Mouse (Mus musculus) liver, embryonic 12.5 days (tissue): Measurements from ENCODE around the gene Pon1. TPM values are rescaled to one million over a fixed set of nuclear protein-coding genes. Genes with fewer than 3 reads are reported as not detected.
A peak's percentile ranks its signal among the peaks of the same experiment; 100 is the strongest.

Experiments used
- ATAC-seq: fragments of 200-750 bp; cut with Nextera tagmentation; 2 replicates; pipeline ENCODE4 v1.8.0; 2017; ENCODE audit warnings: moderate number of reproducible peaks, mild to moderate bottlenecking, moderate library complexity
- H3K27ac ChIP-seq: fragments of 300-500 bp; sonication (generic); 2 replicates; pipeline ENCODE4 v1.5.1; 2016; ENCODE audit warnings: mild to moderate bottlenecking
- H3K27me3 ChIP-seq: fragments of 300-500 bp; sonication (generic); replicated peaks from 2 replicates; pipeline ENCODE4 v1.6.1; 2016; ENCODE audit warnings: mild to moderate bottlenecking, moderate library complexity
- H3K36me3 ChIP-seq: fragments of 300-500 bp; sonication (generic); 2 replicates; pipeline ENCODE4 v1.6.1; 2016; ENCODE audit warnings: mild to moderate bottlenecking, moderate library complexity
- H3K4me1 ChIP-seq: fragments of 300-500 bp; sonication (generic); 2 replicates; pipeline ENCODE4 v1.6.1; 2016
- H3K4me2 ChIP-seq: fragments of 300-500 bp; sonication (generic); 2 replicates; pipeline ENCODE4 v1.6.1; 2016; ENCODE audit warnings: mild to moderate bottlenecking, moderate library complexity
- H3K4me3 ChIP-seq: fragments of 300-500 bp; sonication (generic); 2 replicates; pipeline ENCODE4 v1.5.1; 2016; ENCODE audit warnings: mild to moderate bottlenecking, moderate library complexity
- H3K9ac ChIP-seq: fragments of 300-500 bp; sonication (generic); 2 replicates; pipeline ENCODE4 v1.6.1; 2016; ENCODE audit warnings: mild to moderate bottlenecking, moderate library complexity
- H3K9me3 ChIP-seq: fragments of 300-500 bp; sonication (generic); replicated peaks from 2 replicates; pipeline ENCODE4 v1.6.1; 2016; ENCODE audit warnings: mild to moderate bottlenecking, moderate library complexity
- WGBS: fragments of 180-500 bp; shearing (Covaris S2); methylation state at CpG from one replicate; pipeline ENCODE4 v1.1.7; 2016; ENCODE audit not compliant: insufficient replicate concordance; 5-methylcytosine and 5-hydroxymethylcytosine counted together
- polyA plus RNA-seq: library from polyadenylated mRNA; unstranded; fragments of >200 nt; fragmentation: Nextera tagmentation; extraction: Ambion mirVana; gene quantifications from 2 replicates; pipeline ENCODE4 v1.2.1, GENCODE M21; 2016

Pon1 gene
- polyA plus RNA-seq, 1 experiment from 2014 or later, result 0.66 TPM

GRCm38 (mm10) chr6:5174179-5174812 lies 19.4 kb downstream of the Pon1 start:
- H3K9me3 ChIP-seq, result no peaks in the 10 kb centered on the region
- WGBS, result 65% methylated on average over 10 of the region's 10 CpGs
- H3K4me1 ChIP-seq, result peaks cover 5% of the 10 kb centered on the region; the same call in 1 of the 2 replicates
- no peak overlapping the region for H3K27ac ChIP-seq
- no peaks in the 10 kb centered on the region for H3K36me3 ChIP-seq
- no peak overlapping the region for H3K9ac ChIP-seq
- no peak for ATAC-seq
- no peaks in the 10 kb centered on the region for H3K27me3 ChIP-seq
- H3K4me3 ChIP-seq, result no peak overlapping the region
- H3K4me2 ChIP-seq, result no peak overlapping the region

- H3K27ac ChIP-seq, result no peak overlapping the region
- ATAC-seq, result no peak
- H3K9me3 ChIP-seq, result no peaks in the 10 kb centered on the region
- H3K36me3 ChIP-seq, result no peaks in the 10 kb centered on the region
- no peak overlapping the region for H3K9ac ChIP-seq
- H3K4me1 ChIP-seq, result peaks cover 8% of the 10 kb centered on the region
- H3K27me3 ChIP-seq, result no peaks in the 10 kb centered on the region
- H3K4me2 ChIP-seq, result no peak overlapping the region
- no peak overlapping the region for H3K4me3 ChIP-seq
- WGBS, result 74% methylated on average over 9 of the region's 9 CpGs
Measured at GRCm38 (mm10) chr6:5172571-5172970, 21.2 kb downstream of the Pon1 start.

GRCm38 (mm10) chr6:5171418-5171817 lies 22.3 kb downstream of the Pon1 start:
- peaks cover 18% of the 10 kb centered on the region for H3K4me1 ChIP-seq
- H3K27ac ChIP-seq, result peak overlapping the region; percentile 53; the same call in 1 of the 2 replicates
- no peak overlapping the region for H3K4me3 ChIP-seq
- no peaks in the 10 kb centered on the region for H3K36me3 ChIP-seq
- H3K9ac ChIP-seq, result no peak overlapping the region
- no peak overlapping the region for H3K4me2 ChIP-seq
- ATAC-seq, result peak; percentile 68
- 66% methylated on average over 4 of the region's 4 CpGs for WGBS
- no peaks in the 10 kb centered on the region for H3K27me3 ChIP-seq
- no peaks in the 10 kb centered on the region for H3K9me3 ChIP-seq

- no peaks in the 10 kb centered on the region for H3K9me3 ChIP-seq
- H3K4me1 ChIP-seq, result peaks cover 46% of the 10 kb centered on the region
- 75% methylated on average over 9 of the region's 9 CpGs for WGBS
- H3K27ac ChIP-seq, result no peak overlapping the region
- no peaks in the 10 kb centered on the region for H3K27me3 ChIP-seq
- no peaks in the 10 kb centered on the region for H3K36me3 ChIP-seq
- no peak for ATAC-seq
- no peak overlapping the region for H3K9ac ChIP-seq
- no peak overlapping the region for H3K4me3 ChIP-seq
- no peak overlapping the region for H3K4me2 ChIP-seq
Measured at GRCm38 (mm10) chr6:5168158-5168557, 25.6 kb downstream of the Pon1 start.

GRCm38 (mm10) chr6:5167051-5167677 lies 26.6 kb downstream of the Pon1 start:
- no peak for ATAC-seq
- no peaks in the 10 kb centered on the region for H3K9me3 ChIP-seq
- H3K36me3 ChIP-seq, result no peaks in the 10 kb centered on the region
- peak overlapping the region; percentile 18; the same call in 1 of the 2 replicates for H3K9ac ChIP-seq
- H3K27ac ChIP-seq, result no peak overlapping the region
- H3K27me3 ChIP-seq, result no peaks in the 10 kb centered on the region
- H3K4me3 ChIP-seq, result peak overlapping the region; percentile 32
- H3K4me2 ChIP-seq, result peak overlapping the region; percentile 62
- H3K4me1 ChIP-seq, result peaks cover 46% of the 10 kb centered on the region
- 14% methylated on average over 14 of the region's 14 CpGs for WGBS

GRCm38 (mm10) chr6:5164855-5165254 lies 28.9 kb downstream of the Pon1 start:
- WGBS, result 43% methylated on average over 9 of the region's 9 CpGs
- H3K9ac ChIP-seq, result no peak overlapping the region
- no peak for ATAC-seq
- peaks cover 3% of the 10 kb centered on the region; the same call in 1 of the 2 replicates for H3K36me3 ChIP-seq
- H3K27ac ChIP-seq, result no peak overlapping the region
- H3K9me3 ChIP-seq, result no peaks in the 10 kb centered on the region
- H3K27me3 ChIP-seq, result no peaks in the 10 kb centered on the region
- H3K4me1 ChIP-seq, result peaks cover 46% of the 10 kb centered on the region
- H3K4me2 ChIP-seq, result peak overlapping the region; percentile 23; the same call in 1 of the 2 replicates
- no peak overlapping the region for H3K4me3 ChIP-seq

GRCm38 (mm10) chr6:5163507-5164144 lies 30.1 kb downstream of the Pon1 start:
- H3K4me1 ChIP-seq, result peaks cover 58% of the 10 kb centered on the region
- peaks cover 8% of the 10 kb centered on the region; the same call in 1 of the 2 replicates for H3K36me3 ChIP-seq
- H3K4me2 ChIP-seq, result no peak overlapping the region
- no peak overlapping the region for H3K9ac ChIP-seq
- no peaks in the 10 kb centered on the region for H3K9me3 ChIP-seq
- H3K27ac ChIP-seq, result peak overlapping the region; percentile 47; the same call in 1 of the 2 replicates
- H3K27me3 ChIP-seq, result no peaks in the 10 kb centered on the region
- no peak overlapping the region for H3K4me3 ChIP-seq
- ATAC-seq, result peak; percentile 66; the same call in 1 of the 2 replicates
- 84% methylated on average over 14 of the region's 14 CpGs for WGBS

GRCm38 (mm10) chr6:5162052-5162451 lies 31.7 kb downstream of the Pon1 start:
- H3K9me3 ChIP-seq, result no peaks in the 10 kb centered on the region
- 72% methylated on average over 6 of the region's 6 CpGs for WGBS
- H3K4me2 ChIP-seq, result no peak overlapping the region
- H3K4me1 ChIP-seq, result peaks cover 64% of the 10 kb centered on the region
- no peak overlapping the region for H3K4me3 ChIP-seq
- ATAC-seq, result no peak
- H3K9ac ChIP-seq, result no peak overlapping the region
- no peaks in the 10 kb centered on the region for H3K27me3 ChIP-seq
- H3K27ac ChIP-seq, result 0 out of 2 replicates have a peak overlapping the region, but pooled peaks have one; percentile 28
- H3K36me3 ChIP-seq, result peaks cover 8% of the 10 kb centered on the region; the same call in 1 of the 2 replicates

- Histone ChIP-seq H3K9me3 (no peaks in the 10 kb centered on the region), H3K4me3 (no peak overlapping the region), H3K36me3 (peaks cover 8% of the 10 kb centered on the region; the same call in 1 of the 2 replicates), H3K4me1 (peaks cover 69% of the 10 kb centered on the region), H3K9ac (no peak overlapping the region), H3K4me2 (peak overlapping the region; percentile 27; the same call in 1 of the 2 replicates), H3K27me3 (no peaks in the 10 kb centered on the region), H3K27ac (peak overlapping the region; percentile 59)
- WGBS, result 34% methylated on average over 7 of the region's 7 CpGs
- ATAC-seq, result no peak
Measured at GRCm38 (mm10) chr6:5159385-5159791, 34.4 kb downstream of the Pon1 start.

GRCm38 (mm10) chr6:5156541-5157425 lies 37.0 kb downstream of the Pon1 start:
- Histone ChIP-seq H3K4me1 (peaks cover 83% of the 10 kb centered on the region), H3K9ac (peak overlapping the region; percentile 66), H3K27ac (peak overlapping the region; percentile 97), H3K4me3 (0 out of 2 replicates have a peak overlapping the region, but pooled peaks have one; percentile 10), H3K27me3 (no peaks in the 10 kb centered on the region), H3K9me3 (no peaks in the 10 kb centered on the region), H3K4me2 (peak overlapping the region; percentile 66), H3K36me3 (peaks cover 8% of the 10 kb centered on the region; the same call in 1 of the 2 replicates)
- peak; percentile 70 for ATAC-seq
- 17% methylated on average over 6 of the region's 6 CpGs for WGBS

- H3K4me2 ChIP-seq, result peak overlapping the region; percentile 66
- peak overlapping the region; percentile 66 for H3K9ac ChIP-seq
- H3K27ac ChIP-seq, result peak overlapping the region; percentile 97
Measured at GRCm38 (mm10) chr6:5155313-5155927, 38.3 kb downstream of the Pon1 start.

More at GRCm38 (mm10) chr6:5155313-5155927, 38.3 kb downstream of the Pon1 start:
- no peaks in the 10 kb centered on the region for H3K27me3 ChIP-seq
- peaks cover 96% of the 10 kb centered on the region for H3K4me1 ChIP-seq
- H3K36me3 ChIP-seq, result peaks cover 8% of the 10 kb centered on the region; the same call in 1 of the 2 replicates
- peak; percentile 92 for ATAC-seq
- H3K4me3 ChIP-seq, result peak overlapping the region; percentile 46
- 9% methylated on average over 1 of the region's 1 CpGs for WGBS
- no peaks in the 10 kb centered on the region for H3K9me3 ChIP-seq
